Mouse (Mus musculus) heart, adult 2 months (tissue): ENCODE results near the gene Itpkb.

Source experiments
- CTCF ChIP-seq: fragments of 200-600 bp; IDR thresholded peaks from 2 replicates; pipeline ENCODE4 v1.8.1; 2022; ENCODE audit warnings: antibody characterized with exemption, mild to moderate bottlenecking, moderate library complexity
- EP300 ChIP-seq: fragments of 200-500 bp; IDR thresholded peaks from 2 replicates; pipeline ENCODE4 v1.6.1; 2011; ENCODE audit warnings: low read depth, low read length, control low read depth; ENCODE audit not compliant: insufficient read depth
- POLR2A ChIP-seq: fragments of 200-500 bp; IDR thresholded peaks from 2 replicates; pipeline ENCODE4 v1.6.1; 2011; ENCODE audit warnings: mild to moderate bottlenecking, low read depth, low read length, control low read depth; ENCODE audit not compliant: insufficient read depth

GRCm38 (mm10) chr1:180393873-180394272, 63.6 kb downstream of the Itpkb start:
- TF ChIP-seq CTCF (no peak), POLR2A (peak; percentile 54), EP300 (peak; percentile 99)
